Mouse (Mus musculus) stomach, embryonic 15.5 days (tissue): Measurements from ENCODE around the gene Prss42. TPM values are rescaled to one million over a fixed set of nuclear protein-coding genes. Genes with fewer than 3 reads are reported as not detected.

Source experiments
- ATAC-seq: fragments of 200-750 bp; cut with Nextera tagmentation; 2 replicates; pipeline ENCODE4 v1.8.0; 2017; ENCODE audit warnings: low read depth, moderate number of reproducible peaks, moderate TSS enrichment; ENCODE audit not compliant: insufficient read depth, low FRiP score
- H3K27ac ChIP-seq: fragments of 300-500 bp; sonication (generic); 2 replicates; pipeline ENCODE4 v1.5.1; 2015; ENCODE audit warnings: mild to moderate bottlenecking, inconsistent platforms
- H3K27me3 ChIP-seq: fragments of 300-500 bp; sonication (generic); replicated peaks from 2 replicates; pipeline ENCODE4 v1.6.1; 2015; ENCODE audit warnings: inconsistent platforms
- H3K36me3 ChIP-seq: fragments of 300-500 bp; sonication (generic); 2 replicates; pipeline ENCODE4 v1.6.1; 2015; ENCODE audit warnings: inconsistent platforms
- H3K4me1 ChIP-seq: fragments of 300-500 bp; sonication (generic); 2 replicates; pipeline ENCODE4 v1.6.1; 2015; ENCODE audit warnings: inconsistent platforms
- H3K4me2 ChIP-seq: fragments of 300-500 bp; sonication (generic); 2 replicates; pipeline ENCODE4 v1.6.1; 2015; ENCODE audit warnings: mild to moderate bottlenecking, inconsistent platforms
- H3K4me3 ChIP-seq: fragments of 300-500 bp; sonication (generic); replicated peaks from 2 replicates; pipeline ENCODE4 v1.5.1; 2015; ENCODE audit warnings: inconsistent platforms
- H3K9ac ChIP-seq: fragments of 300-500 bp; sonication (generic); 2 replicates; pipeline ENCODE4 v1.6.1; 2015; ENCODE audit warnings: inconsistent platforms
- H3K9me3 ChIP-seq: fragments of 300-500 bp; sonication (generic); 2 replicates; pipeline ENCODE4 v1.6.1; 2016; ENCODE audit warnings: inconsistent platforms
- WGBS: fragments of 180-500 bp; shearing (Covaris S2); methylation state at CpG from one replicate; pipeline ENCODE4 v1.1.7; 2015; 5-methylcytosine and 5-hydroxymethylcytosine counted together
- polyA plus RNA-seq: library from polyadenylated mRNA; unstranded; fragments of >200 nt; fragmentation: Nextera tagmentation; extraction: Ambion mirVana; gene quantifications from 2 replicates; pipeline ENCODE4 v1.2.1, GENCODE M21; 2015

Prss42 gene
- polyA plus RNA-seq: not detected in 2 replicates

DNA sequence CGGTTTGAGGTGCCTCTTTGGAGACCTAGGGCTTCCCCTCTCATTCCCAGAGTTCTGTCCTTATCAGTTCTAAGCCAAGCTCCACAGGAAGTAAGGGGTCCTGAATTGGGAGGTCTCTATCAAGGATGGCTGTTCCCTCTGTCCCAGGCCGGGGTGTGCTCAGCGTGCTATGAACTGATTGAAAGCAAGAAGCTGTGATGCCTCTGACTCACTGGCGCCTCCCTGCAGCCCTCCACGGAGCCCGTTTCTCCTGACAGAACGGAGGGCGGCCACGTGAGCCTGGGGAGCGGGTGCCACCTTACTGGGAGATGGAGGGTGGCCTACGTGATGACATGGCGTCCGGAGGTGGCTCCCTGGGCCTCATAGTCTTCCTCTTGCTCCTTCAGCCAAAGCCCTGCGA is at the start of gene Prss42:
Gene Prss42 (plus strand): TSS at position 301 of the 400 bp plus-strand sequence.
- no peak within 1 kb of the TSS for H3K9ac ChIP-seq
- 91% methylated on average over 14 of the region's 14 CpGs for WGBS
- no peaks in the 10 kb centered on the region for H3K4me1 ChIP-seq
- no peaks in the 10 kb centered on the region for H3K27me3 ChIP-seq
- no peaks in the 10 kb centered on the region for H3K36me3 ChIP-seq
- H3K4me3 ChIP-seq: no peak within 1 kb of the TSS
- no peak for ATAC-seq
- H3K9me3 ChIP-seq: no peaks in the 10 kb centered on the region
- H3K4me2 ChIP-seq: no peak within 1 kb of the TSS
- H3K27ac ChIP-seq: no peak within 1 kb of the TSS

DNA sequence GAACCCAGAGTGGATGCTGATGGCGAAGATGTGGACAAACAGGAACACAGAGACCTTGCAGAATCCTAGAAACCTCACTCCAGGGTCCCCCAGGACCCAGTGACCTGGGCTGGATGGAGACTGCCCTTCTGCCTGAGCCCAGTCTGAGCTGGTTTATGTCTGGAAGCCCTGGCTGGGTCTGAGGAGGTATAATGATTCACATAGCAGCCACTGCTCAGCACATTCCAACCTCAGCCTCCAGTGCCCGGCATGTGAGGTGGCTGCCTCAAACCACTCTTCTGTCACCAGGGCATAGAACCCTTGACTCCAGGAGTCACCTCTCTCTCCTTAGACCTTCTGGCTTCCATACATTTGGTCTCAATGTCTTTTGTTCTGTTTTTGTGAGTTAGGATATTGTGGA is 49.5 kb upstream of the Prss42 start:
- Histone ChIP-seq H3K9me3 (no peaks in the 10 kb centered on the region), H3K9ac (no peak overlapping the region), H3K4me2 (no peak overlapping the region), H3K4me3 (no peak overlapping the region), H3K27ac (no peak overlapping the region), H3K36me3 (no peaks in the 10 kb centered on the region), H3K27me3 (peaks cover 18% of the 10 kb centered on the region), H3K4me1 (peaks cover 10% of the 10 kb centered on the region; the same call in 1 of the 2 replicates)
- ATAC-seq: no peak
- 50% methylated on average over 2 of the region's 2 CpGs for WGBS

DNA sequence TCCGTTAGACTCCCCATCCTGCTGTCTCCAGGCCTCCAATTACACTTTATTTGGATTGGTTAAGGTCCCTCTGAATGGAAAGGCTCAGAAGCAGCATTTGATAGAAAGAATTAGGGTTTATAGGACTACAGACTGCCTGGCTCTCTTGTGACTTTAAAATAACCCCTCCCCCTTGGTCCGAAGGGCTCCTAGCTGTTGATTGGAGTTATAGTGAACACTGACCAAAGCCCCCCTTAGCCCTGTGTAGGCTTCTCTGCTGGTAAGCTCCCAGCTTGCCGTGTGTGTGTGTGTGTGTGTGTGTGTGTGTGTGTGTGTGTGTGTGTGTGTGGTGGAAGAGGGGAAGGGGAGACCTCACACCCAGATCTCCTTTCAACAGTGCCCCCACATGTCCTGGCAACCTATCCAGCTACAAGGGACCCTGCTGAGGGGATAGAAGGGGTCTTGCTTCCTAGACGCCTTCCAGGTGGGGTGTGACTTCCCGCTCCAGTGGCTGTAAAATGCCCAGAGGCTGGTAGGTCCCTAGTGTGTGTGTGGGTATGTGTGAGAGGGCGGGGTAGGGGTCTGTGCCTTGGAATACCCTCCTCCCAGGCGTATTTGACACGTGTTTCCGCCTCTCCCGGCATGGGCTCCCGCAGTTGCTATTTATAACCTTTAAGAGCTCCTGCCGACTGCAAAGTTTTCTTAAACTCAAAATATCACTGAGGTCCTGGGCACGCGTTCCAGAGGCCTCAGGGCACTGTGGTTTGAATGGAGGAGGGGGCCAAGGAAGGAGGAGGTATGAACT is 47.4 kb upstream of the Prss42 start:
- no peak overlapping the region for H3K9ac ChIP-seq
- ATAC-seq: no peak
- 27% methylated on average over 14 of the region's 14 CpGs for WGBS

DNA sequence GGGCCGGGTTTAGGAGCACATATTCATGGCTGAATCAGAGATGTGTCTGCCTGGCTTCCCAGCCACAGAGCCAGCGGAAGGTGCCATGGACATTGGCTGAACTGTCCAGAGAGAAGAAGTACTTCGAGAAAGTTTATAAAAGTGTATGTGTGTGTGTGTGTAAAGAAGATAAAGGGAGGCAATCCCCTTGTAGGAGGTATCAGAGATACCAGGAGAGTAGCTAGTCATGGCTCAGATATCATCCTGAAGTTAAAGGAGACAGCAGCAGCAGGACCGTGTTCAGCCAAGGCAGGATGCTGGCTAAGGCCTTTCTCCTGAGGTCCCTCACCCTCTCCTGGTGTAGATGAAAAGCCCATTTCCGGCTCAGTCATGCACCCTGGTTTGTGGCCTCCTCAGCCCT is 46.6 kb upstream of the Prss42 start:
- 64% methylated on average over 5 of the region's 5 CpGs for WGBS
- no peak overlapping the region for H3K4me3 ChIP-seq
- H3K27me3 ChIP-seq: no peaks in the 10 kb centered on the region
- H3K4me1 ChIP-seq: peaks cover 5% of the 10 kb centered on the region; the same call in 1 of the 2 replicates
- H3K27ac ChIP-seq: no peak overlapping the region
- no peak overlapping the region for H3K9ac ChIP-seq
- no peak for ATAC-seq
- no peaks in the 10 kb centered on the region for H3K36me3 ChIP-seq
- H3K9me3 ChIP-seq: no peaks in the 10 kb centered on the region
- no peak overlapping the region for H3K4me2 ChIP-seq

More for the DNA sequence above, 47.4 kb upstream of the Prss42 start:
- H3K4me3 ChIP-seq: no peak overlapping the region
- H3K9me3 ChIP-seq: no peaks in the 10 kb centered on the region
- peaks cover 5% of the 10 kb centered on the region; the same call in 1 of the 2 replicates for H3K4me1 ChIP-seq
- no peak overlapping the region for H3K4me2 ChIP-seq
- no peaks in the 10 kb centered on the region for H3K27me3 ChIP-seq
- H3K27ac ChIP-seq: no peak overlapping the region
- H3K36me3 ChIP-seq: no peaks in the 10 kb centered on the region

DNA sequence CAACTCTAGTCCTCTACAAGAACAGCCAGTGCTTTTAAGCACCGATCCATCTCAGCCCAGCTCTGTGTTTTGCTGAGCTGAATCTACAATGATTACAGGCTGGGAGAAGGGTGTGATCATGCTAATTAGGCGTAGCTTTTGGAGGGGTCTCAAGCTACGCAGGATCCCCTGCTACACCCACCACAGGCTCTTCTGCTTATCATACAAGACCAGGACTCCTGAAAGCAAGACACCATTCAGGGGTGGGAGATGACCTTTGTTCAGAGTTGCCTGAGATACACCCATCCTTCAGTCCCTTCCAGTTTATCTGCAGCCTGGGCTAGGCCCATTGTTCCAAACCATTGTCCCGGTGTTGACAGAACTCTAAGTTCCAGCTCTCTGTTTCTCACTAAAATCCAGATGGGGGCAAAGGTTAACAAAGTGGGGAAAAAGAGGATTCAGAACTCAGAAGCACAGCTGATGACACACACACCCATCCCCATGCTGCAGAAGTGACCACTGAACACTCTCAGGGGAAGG is 45.0 kb upstream of the Prss42 start:
- Histone ChIP-seq H3K4me3 (no peak overlapping the region), H3K9ac (no peak overlapping the region), H3K9me3 (no peaks in the 10 kb centered on the region), H3K4me1 (peaks cover 5% of the 10 kb centered on the region; the same call in 1 of the 2 replicates), H3K4me2 (no peak overlapping the region), H3K27me3 (no peaks in the 10 kb centered on the region), H3K27ac (no peak overlapping the region), H3K36me3 (no peaks in the 10 kb centered on the region)
- ATAC-seq: no peak
- 68% methylated on average over 4 of the region's 4 CpGs for WGBS

DNA sequence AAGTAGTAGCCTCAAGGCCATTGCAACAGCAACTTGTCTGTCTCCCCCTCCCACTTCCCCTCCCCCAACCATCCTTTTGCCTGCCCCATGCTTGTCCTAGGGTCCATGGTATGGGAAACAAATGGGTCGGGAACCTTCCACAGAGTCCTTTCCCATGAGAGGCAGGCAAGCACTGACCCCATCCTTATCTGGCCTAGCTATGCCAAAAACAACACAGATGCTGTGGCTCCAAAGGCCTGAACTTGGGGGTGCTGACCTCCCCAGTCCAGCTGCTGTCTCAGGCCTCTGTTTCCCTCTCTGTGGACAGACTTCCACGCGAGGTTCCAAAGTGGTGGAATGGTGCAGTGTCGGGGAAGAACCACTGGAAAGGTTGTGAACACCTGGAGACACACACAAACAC is 44.2 kb upstream of the Prss42 start:
- Histone ChIP-seq H3K27me3 (no peaks in the 10 kb centered on the region), H3K27ac (no peak overlapping the region), H3K4me3 (no peak overlapping the region), H3K4me1 (peaks cover 5% of the 10 kb centered on the region; the same call in 1 of the 2 replicates), H3K9ac (no peak overlapping the region), H3K9me3 (no peaks in the 10 kb centered on the region), H3K4me2 (no peak overlapping the region), H3K36me3 (no peaks in the 10 kb centered on the region)
- 80% methylated on average over 4 of the region's 4 CpGs for WGBS
- ATAC-seq: no peak

DNA sequence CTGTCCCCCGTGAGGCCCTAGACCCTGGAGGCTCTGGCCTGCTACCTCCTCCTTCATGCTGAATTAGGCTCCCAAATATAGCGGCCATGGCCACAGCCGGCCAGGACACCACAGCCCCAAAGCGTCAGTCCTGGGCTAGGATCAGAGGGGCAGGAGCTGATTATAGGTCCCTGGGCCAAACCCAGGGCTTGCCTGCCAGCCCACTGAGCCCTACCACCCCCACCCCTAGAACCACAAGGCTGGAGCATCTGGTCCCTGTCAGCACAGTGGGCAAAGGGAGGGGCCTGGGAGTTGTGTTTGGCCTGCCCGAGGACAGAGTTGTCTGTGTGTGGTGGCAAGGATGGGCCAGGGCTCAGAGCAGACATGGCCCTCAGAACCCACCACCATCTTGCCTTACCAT is 40.1 kb upstream of the Prss42 start:
- Histone ChIP-seq H3K4me3 (no peak overlapping the region), H3K9me3 (no peaks in the 10 kb centered on the region), H3K4me1 (peaks cover 6% of the 10 kb centered on the region), H3K27me3 (no peaks in the 10 kb centered on the region), H3K9ac (no peak overlapping the region), H3K36me3 (no peaks in the 10 kb centered on the region), H3K4me2 (no peak overlapping the region), H3K27ac (no peak overlapping the region)
- 79% methylated on average over 5 of the region's 5 CpGs for WGBS
- ATAC-seq: no peak

DNA sequence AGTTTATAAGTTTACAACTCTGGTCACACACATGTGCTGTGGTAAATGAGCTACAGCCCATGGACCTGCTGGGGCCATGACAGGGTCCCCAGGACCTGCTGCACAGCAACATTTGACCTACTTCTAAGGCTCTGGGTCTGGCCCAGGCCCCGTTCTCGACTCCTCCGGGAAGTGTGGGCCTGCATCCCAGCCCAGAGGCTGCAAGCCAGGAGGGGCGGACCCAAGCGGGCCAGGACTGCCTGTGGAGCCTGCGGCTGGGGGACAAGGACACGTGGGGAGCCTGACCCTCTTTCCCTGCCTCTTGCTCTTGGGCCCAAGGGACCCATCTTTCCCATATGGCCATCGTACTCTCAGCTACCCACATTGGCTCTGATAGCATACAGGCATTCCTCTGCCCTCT is 39.4 kb upstream of the Prss42 start:
- no peaks in the 10 kb centered on the region for H3K27me3 ChIP-seq
- H3K36me3 ChIP-seq: no peaks in the 10 kb centered on the region
- no peak for ATAC-seq
- H3K4me1 ChIP-seq: peaks cover 6% of the 10 kb centered on the region
- no peak overlapping the region for H3K4me2 ChIP-seq
- H3K9ac ChIP-seq: no peak overlapping the region
- H3K27ac ChIP-seq: no peak overlapping the region
- 56% methylated on average over 8 of the region's 8 CpGs for WGBS
- H3K4me3 ChIP-seq: no peak overlapping the region
- no peaks in the 10 kb centered on the region for H3K9me3 ChIP-seq

DNA sequence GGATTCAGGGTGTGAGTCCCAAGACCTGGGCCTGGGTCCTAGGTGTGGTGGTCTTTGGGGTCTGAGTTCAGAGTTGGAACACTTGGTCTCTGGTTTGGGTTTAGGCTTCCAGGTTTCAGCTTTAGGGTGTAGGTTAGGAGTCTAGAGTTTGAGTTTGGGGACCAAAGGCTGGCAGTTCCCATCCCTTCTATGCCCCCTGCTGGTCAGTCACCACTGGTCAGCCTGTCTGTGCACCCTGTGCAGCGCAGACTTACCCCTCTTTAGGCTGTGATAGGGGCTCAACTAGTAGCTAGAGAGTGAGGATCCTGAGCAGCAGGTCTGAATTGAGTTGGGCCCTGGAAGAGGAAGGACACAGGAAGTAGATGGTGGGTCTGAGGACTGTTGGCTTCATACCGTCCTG is 38.7 kb upstream of the Prss42 start:
- no peaks in the 10 kb centered on the region for H3K27me3 ChIP-seq
- H3K4me3 ChIP-seq: no peak overlapping the region
- H3K9me3 ChIP-seq: no peaks in the 10 kb centered on the region
- no peak overlapping the region for H3K9ac ChIP-seq
- ATAC-seq: no peak
- 62% methylated on average over 2 of the region's 2 CpGs for WGBS
- H3K4me2 ChIP-seq: no peak overlapping the region
- no peaks in the 10 kb centered on the region for H3K36me3 ChIP-seq
- peaks cover 6% of the 10 kb centered on the region for H3K4me1 ChIP-seq
- no peak overlapping the region for H3K27ac ChIP-seq

DNA sequence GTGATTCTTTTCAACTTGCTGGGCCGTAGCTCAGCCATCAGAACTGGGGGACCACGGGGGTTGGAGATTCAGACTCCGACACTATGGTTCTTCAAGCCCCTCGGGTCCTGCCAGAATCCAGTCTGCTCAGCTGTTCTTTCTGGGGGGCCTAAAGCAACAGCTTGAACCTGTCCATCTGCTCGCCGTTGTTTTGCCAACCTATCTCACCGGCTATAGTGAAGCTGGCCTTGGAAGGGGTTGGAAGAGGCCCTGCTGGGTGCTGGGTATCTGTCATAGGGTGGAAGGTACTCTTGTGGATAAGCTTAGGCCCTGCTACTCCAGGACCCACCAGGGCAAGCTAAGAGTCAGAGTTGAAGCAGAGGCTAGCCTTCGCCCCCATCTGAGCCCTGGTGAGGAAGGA is 37.1 kb upstream of the Prss42 start:
- peaks cover 10% of the 10 kb centered on the region for H3K4me1 ChIP-seq
- no peak overlapping the region for H3K4me2 ChIP-seq
- ATAC-seq: no peak
- no peaks in the 10 kb centered on the region for H3K9me3 ChIP-seq
- no peaks in the 10 kb centered on the region for H3K27me3 ChIP-seq
- no peak overlapping the region for H3K9ac ChIP-seq
- no peaks in the 10 kb centered on the region for H3K36me3 ChIP-seq
- no peak overlapping the region for H3K27ac ChIP-seq
- H3K4me3 ChIP-seq: no peak overlapping the region
- 87% methylated on average over 8 of the region's 8 CpGs for WGBS

DNA sequence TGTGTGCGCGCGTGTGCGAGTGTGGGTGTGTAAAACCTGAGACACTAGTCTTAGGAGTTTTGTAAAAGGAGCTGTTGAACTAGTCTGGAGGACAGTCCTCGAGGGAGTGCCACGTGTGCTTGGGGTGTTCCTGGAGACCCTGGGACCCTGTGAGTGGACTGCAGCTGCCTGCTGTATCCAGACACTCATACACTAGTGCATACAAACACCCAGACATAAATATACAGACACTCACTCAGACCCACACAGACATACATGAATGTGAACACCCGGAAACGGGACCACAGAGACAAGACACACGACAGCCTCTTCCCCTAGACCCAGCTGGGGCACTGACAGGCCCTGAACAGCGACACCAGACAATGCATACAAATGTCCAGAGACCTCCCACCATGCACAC is 35.2 kb upstream of the Prss42 start:
- no peak overlapping the region for H3K27ac ChIP-seq
- H3K36me3 ChIP-seq: no peaks in the 10 kb centered on the region
- ATAC-seq: no peak
- no peak overlapping the region for H3K4me2 ChIP-seq
- H3K9me3 ChIP-seq: no peaks in the 10 kb centered on the region
- H3K27me3 ChIP-seq: no peaks in the 10 kb centered on the region
- 76% methylated on average over 10 of the region's 10 CpGs for WGBS
- peaks cover 11% of the 10 kb centered on the region for H3K4me1 ChIP-seq
- H3K9ac ChIP-seq: no peak overlapping the region
- H3K4me3 ChIP-seq: no peak overlapping the region

DNA sequence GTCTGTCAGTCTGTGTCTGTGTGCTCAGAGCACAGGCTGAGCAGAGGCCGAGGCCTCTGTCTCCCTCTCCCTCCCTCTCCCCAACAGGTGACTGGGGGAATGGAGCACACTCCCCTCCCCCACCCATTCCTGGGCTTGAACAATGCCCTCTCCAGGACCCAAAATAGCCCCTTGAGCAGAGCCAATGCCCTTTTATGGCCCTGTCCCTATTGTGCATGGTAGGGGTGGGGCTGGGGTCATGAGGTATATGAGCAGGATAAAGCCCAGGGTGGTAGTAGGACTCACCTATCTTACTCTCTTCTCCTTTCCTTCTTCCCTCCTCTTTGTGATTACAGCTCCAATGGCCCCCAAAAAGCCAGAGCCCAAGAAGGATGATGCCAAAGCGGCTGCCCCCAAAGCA is 34.6 kb upstream of the Prss42 start:
- Histone ChIP-seq H3K9me3 (no peaks in the 10 kb centered on the region), H3K27ac (no peak overlapping the region), H3K36me3 (no peaks in the 10 kb centered on the region), H3K4me2 (no peak overlapping the region), H3K9ac (no peak overlapping the region), H3K27me3 (no peaks in the 10 kb centered on the region), H3K4me1 (peaks cover 11% of the 10 kb centered on the region), H3K4me3 (no peak overlapping the region)
- no peak for ATAC-seq
- 69% methylated on average over 2 of the region's 2 CpGs for WGBS
